Mouse (Mus musculus): ENCODE results near the gene Rpl10. TPM values are rescaled to one million over a fixed set of nuclear protein-coding genes. Genes with fewer than 3 reads are reported as not detected.

Rpl10 gene
- polyA plus RNA-seq (2012; rRNA removed; ENCODE audit: low replicate concordance): 597 and 840 TPM in 2 replicates

DNA sequence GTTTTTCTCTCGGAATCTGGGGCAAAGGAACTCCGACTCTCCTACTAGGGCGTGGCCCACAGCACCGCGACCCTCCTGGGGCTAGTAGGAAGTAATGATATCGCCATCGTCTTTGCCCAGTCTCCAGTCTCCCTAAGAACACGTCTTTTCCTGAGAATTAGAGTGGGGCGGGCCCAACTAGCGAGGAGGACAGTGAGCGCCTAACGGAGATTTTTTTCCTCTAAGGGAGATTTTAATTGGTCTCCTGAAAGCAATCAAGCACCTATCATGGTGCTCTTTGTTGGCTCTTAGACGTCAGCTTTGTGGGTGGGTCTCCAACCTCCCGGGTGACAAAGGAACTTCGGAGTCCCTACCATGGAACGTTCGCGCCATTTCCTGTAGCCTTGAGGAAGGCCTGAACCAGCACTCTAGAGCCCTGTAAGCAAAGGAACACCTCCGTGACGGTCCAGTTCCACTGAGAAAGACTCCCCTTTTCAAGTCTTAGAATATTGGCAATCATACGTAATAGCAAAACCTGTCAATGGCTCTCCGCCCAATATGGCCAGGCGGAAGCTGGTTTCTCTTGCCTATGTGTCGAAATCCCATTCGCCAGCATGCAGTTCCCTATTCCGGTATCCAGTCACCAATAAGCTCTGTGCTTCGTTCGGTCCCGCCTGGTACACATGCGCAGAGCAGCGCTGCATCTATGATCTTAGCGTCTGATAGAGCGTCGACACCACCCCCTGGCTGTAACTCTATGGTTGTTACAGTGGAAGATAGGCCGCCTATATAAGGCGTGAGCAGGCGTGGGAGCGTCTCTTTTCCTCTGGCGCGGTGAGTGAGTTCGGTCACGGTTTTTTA, at the start of gene Rpl10:
Rpl10 (plus strand) TSS at position 751 of the 840 bp plus-strand sequence.

GRCm38 (mm10) chrX:74249615-74250014, 21.0 kb upstream of the Rpl10 start, which contains the start of gene Flna:
Gene Flna (minus strand): TSS chrX:74249820.

GRCm38 (mm10) chrX:74254153-74254887, 16.3 kb upstream of the Rpl10 start, which contains the start of gene Emd:
Gene Emd (plus strand): TSS chrX:74254687.

GRCm38 (mm10) chrX:74281732-74282394, 11.3 kb downstream of the Rpl10 start, which contains the start of the genes Taz and Dnase1l1:
Gene Taz (plus strand): TSS chrX:74281912.
Gene Dnase1l1 (minus strand): TSS chrX:74282337.

GRCm38 (mm10) chrX:74296538-74297448, 26.2 kb downstream of the Rpl10 start, which contains the start of gene Atp6ap1:
Gene Atp6ap1 (plus strand): TSS chrX:74297097.

GRCm38 (mm10) chrX:74304867-74305700, 34.5 kb downstream of the Rpl10 start, which contains the start of gene Gdi1:
Gene Gdi1 (plus strand): TSS chrX:74304998.

DNA sequence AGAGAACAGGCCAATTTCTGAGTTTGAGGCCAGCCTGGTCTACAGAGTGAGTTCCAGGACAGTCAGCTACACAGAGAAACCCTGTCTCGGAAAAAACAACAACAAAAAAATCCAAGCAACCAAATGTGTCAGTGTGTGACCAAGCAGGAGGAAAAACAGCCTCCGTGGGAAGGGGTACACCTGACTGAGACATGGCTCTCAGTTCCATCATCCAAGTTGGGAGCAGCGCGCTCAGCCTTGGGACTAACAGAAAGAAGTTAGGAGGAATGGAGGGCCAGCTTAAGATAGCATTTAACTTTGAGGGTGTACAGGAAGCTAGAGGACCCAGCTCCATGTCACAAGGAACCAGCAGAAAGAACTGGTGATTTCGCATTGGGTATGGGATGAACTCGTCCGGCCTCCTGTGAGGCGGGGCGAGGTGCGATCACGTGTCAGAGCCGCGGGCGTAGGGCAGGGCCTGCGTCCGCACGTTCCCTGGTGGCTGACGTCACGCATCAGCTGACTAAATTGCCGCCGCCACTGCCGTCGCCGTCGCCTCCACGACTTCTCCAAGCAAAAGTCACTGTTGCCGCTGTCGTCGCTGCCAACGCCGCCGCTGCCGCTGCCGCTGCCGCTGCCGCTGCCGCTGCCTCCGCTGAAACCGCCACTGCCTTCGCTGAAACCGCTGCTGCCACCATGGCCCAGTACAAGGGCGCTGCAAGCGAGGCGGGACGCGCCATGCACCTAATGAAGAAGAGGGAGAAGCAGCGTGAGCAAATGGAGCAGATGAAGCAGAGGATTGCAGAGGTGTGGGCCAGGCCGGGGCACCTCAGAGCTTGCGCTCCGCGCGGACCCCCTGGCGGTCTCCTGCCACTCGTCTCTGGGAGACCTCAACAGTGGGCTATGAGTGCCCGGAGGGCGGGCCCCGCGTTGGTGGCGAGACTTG, 42.2 kb downstream of the Rpl10 start, which contains the start of gene Fam50a:
Fam50a (plus strand) TSS at position 494 of the 925 bp plus-strand sequence.

Other genes with a start within 250 kb of the Rpl10 start
- 62.8 and 156 TPM in 2 replicates for gene Irak1, start 246.9 kb upstream of the Rpl10 start, polyA plus RNA-seq (2012; rRNA removed; ENCODE audit: low replicate concordance)
- gene Opn1mw, start 143.3 kb upstream of the Rpl10 start, polyA plus RNA-seq (2012; rRNA removed; ENCODE audit: low replicate concordance): not detected in 2 replicates
- 1.9 and 2.2 TPM in 2 replicates for gene Mecp2, start 135.4 kb upstream of the Rpl10 start, polyA plus RNA-seq (2012; rRNA removed; ENCODE audit: low replicate concordance)
- not detected in 2 replicates for gene Tex28, start 103.0 kb upstream of the Rpl10 start, polyA plus RNA-seq (2012; rRNA removed; ENCODE audit: low replicate concordance)
- gene Tktl1, start 93.6 kb upstream of the Rpl10 start, polyA plus RNA-seq (2012; rRNA removed; ENCODE audit: low replicate concordance): not detected in 2 replicates
- gene Flna, start 21.0 kb upstream of the Rpl10 start, polyA plus RNA-seq (2012; rRNA removed; ENCODE audit: low replicate concordance): 252 and 315 TPM in 2 replicates
- gene Emd, start 16.1 kb upstream of the Rpl10 start, polyA plus RNA-seq (2012; rRNA removed; ENCODE audit: low replicate concordance): 32.5 and 51.7 TPM in 2 replicates
- 68.3 and 76.5 TPM in 2 replicates for gene Taz, start 11.1 kb downstream of the Rpl10 start, polyA plus RNA-seq (2012; rRNA removed; ENCODE audit: low replicate concordance)
- gene Dnase1l1, start 11.5 kb downstream of the Rpl10 start, polyA plus RNA-seq (2012; rRNA removed; ENCODE audit: low replicate concordance): 13.5 and 14.5 TPM in 2 replicates
- gene Atp6ap1, start 26.3 kb downstream of the Rpl10 start, polyA plus RNA-seq (2012; rRNA removed; ENCODE audit: low replicate concordance): 124 and 181 TPM in 2 replicates
- 40.2 and 70.9 TPM in 2 replicates for gene Gdi1, start 34.2 kb downstream of the Rpl10 start, polyA plus RNA-seq (2012; rRNA removed; ENCODE audit: low replicate concordance)
- 6.0 and 7.8 TPM in 2 replicates for gene Fam50a, start 42.2 kb downstream of the Rpl10 start, polyA plus RNA-seq (2012; rRNA removed; ENCODE audit: low replicate concordance)
- gene Plxna3, start 58.3 kb downstream of the Rpl10 start, polyA plus RNA-seq (2012; rRNA removed; ENCODE audit: low replicate concordance): 2.7 and 6.4 TPM in 2 replicates
- gene Lage3, start 82.8 kb downstream of the Rpl10 start, polyA plus RNA-seq (2012; rRNA removed; ENCODE audit: low replicate concordance): 16.5 and 24.4 TPM in 2 replicates
- gene Ubl4a, start 102.4 kb downstream of the Rpl10 start, polyA plus RNA-seq (2012; rRNA removed; ENCODE audit: low replicate concordance): 32.7 and 36.9 TPM in 2 replicates
- gene Slc10a3, start 102.5 kb downstream of the Rpl10 start, polyA plus RNA-seq (2012; rRNA removed; ENCODE audit: low replicate concordance): 11.5 and 11.9 TPM in 2 replicates
- 19.4 and 28.2 TPM in 2 replicates for gene Fam3a, start 122.5 kb downstream of the Rpl10 start, polyA plus RNA-seq (2012; rRNA removed; ENCODE audit: low replicate concordance)
- 5.4 and 6.6 TPM in 2 replicates for gene Ikbkg, start 122.5 kb downstream of the Rpl10 start, polyA plus RNA-seq (2012; rRNA removed; ENCODE audit: low replicate concordance)
- 18.2 and 22.2 TPM in 2 replicates for gene G6pdx, start 158.4 kb downstream of the Rpl10 start, polyA plus RNA-seq (2012; rRNA removed; ENCODE audit: low replicate concordance)
- not detected in 2 replicates for gene Gm6880, start 210.6 kb downstream of the Rpl10 start, polyA plus RNA-seq (2012; rRNA removed; ENCODE audit: low replicate concordance)